Mouse (Mus musculus) liver, embryonic 11.5 days (tissue): ENCODE measurements around the gene Dnaaf1. TPM values are rescaled to one million over a fixed set of nuclear protein-coding genes. Genes with fewer than 3 reads are reported as not detected.

Experiments
- ATAC-seq: fragments of 200-750 bp; cut with Nextera tagmentation; replicated peaks from 2 replicates; pipeline ENCODE4 v1.8.0; 2017; ENCODE audit warnings: moderate number of reproducible peaks, mild to moderate bottlenecking, moderate TSS enrichment, moderate library complexity; ENCODE audit not compliant: low FRiP score
- DNase-seq: peaks from one replicate; pipeline ENCODE4 v3.0.0-alpha.2; 2017; ENCODE audit warnings: low spot score
- H3K27ac ChIP-seq: fragments of 300-500 bp; sonication (generic); 2 replicates; pipeline ENCODE4 v1.5.1; 2014; ENCODE audit warnings: mild to moderate bottlenecking, low read depth, low read length, control low read depth
- H3K27me3 ChIP-seq: fragments of 300-500 bp; sonication (generic); replicated peaks from 2 replicates; pipeline ENCODE4 v1.6.1; 2014; ENCODE audit warnings: low read length, mixed read lengths; ENCODE audit not compliant: control insufficient read depth, insufficient read depth
- H3K36me3 ChIP-seq: fragments of 300-500 bp; sonication (generic); 2 replicates; pipeline ENCODE4 v1.6.1; 2014; ENCODE audit warnings: mild to moderate bottlenecking, low read length, moderate library complexity, mixed read lengths; ENCODE audit not compliant: control insufficient read depth, insufficient read depth
- H3K4me1 ChIP-seq: fragments of 300-500 bp; sonication (generic); replicated peaks from 2 replicates; pipeline ENCODE4 v1.6.1; 2014; ENCODE audit warnings: low read length, mixed read lengths; ENCODE audit not compliant: control insufficient read depth, insufficient read depth
- H3K4me2 ChIP-seq: fragments of 300-500 bp; sonication (generic); 2 replicates; pipeline ENCODE4 v1.6.1; 2014; ENCODE audit warnings: mild to moderate bottlenecking, control low read depth, moderate library complexity
- H3K4me3 ChIP-seq: fragments of 300-500 bp; sonication (generic); 2 replicates; pipeline ENCODE4 v1.5.1; 2014; ENCODE audit warnings: low read depth, low read length, control low read depth
- H3K9ac ChIP-seq: fragments of 300-500 bp; sonication (generic); 2 replicates; pipeline ENCODE4 v1.6.1; 2014; ENCODE audit warnings: low read depth, low read length, control low read depth
- H3K9me3 ChIP-seq: fragments of 300-500 bp; sonication (generic); 2 replicates; pipeline ENCODE4 v1.6.1; 2016; ENCODE audit warnings: low read length, inconsistent platforms, mixed read lengths; ENCODE audit not compliant: control insufficient read depth
- WGBS: fragments of 180-500 bp; shearing (Covaris S2); extraction: QIAGEN DNeasy Blood & Tissue Kit; methylation state at CpG from one replicate; pipeline ENCODE4 v1.1.7; 2014; 5-methylcytosine and 5-hydroxymethylcytosine counted together
- polyA plus RNA-seq: library from polyadenylated mRNA; unstranded; fragments of >200 nt; fragmentation: Nextera tagmentation; extraction: Ambion mirVana; gene quantifications from 2 replicates; pipeline ENCODE4 v1.2.1, GENCODE M21; 2014

Gene Dnaaf1
- 0.11 and 0.23 TPM in 2 replicates for polyA plus RNA-seq

DNA sequence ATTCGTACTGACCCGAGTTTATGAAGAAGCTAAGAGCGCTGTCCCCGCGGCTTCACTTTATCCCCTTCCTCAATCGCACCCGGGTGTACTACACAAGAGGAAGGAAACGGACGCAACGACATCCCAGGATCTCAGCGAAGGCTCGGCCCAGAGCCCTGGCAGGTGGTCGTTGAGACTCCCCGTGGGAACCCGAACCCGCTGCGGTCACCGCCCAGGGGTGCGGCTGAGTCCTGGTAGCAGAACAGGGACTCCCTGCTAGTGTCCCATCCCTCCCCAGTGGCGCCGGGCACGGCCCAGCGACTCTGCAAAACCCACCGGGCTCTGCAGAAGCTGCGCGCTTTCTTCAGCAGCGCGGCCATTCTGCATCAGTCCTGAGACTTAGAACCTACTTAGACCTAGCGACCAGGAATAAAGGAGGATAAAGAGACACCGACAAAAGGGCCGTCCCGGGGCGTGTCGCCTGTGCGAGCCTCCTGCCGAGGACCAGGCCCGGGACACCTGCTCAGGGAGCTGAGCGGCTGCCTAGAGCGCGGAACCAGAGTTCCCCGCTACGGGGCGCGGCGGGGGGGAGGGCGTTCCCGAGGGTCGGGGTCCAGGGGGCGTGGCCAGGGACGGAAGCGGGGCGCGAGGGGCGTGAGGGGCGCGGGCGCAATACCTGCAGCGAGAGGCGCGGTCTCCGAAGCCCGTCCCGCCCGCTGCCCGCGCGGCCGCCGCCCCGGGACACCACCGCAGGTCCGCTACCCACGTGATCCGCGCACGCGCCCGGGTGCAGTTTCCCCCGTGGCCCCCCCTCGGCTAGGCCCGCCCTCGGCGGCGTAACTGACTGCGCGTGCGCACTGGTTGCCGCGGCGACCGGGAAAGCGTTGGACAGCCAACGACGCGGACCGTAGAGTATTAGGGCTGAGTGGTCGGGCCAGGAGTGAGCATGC lies at the start of gene Dnaaf1, which contains the start of gene Hsdl1:
Gene Dnaaf1 (plus strand): TSS at position 799 of the 929 bp plus-strand sequence.
Gene Hsdl1 (minus strand): TSS at position 747 of the 929 bp plus-strand sequence.
- H3K4me1 ChIP-seq: peaks cover 27% of the 10 kb centered on the region

DNA sequence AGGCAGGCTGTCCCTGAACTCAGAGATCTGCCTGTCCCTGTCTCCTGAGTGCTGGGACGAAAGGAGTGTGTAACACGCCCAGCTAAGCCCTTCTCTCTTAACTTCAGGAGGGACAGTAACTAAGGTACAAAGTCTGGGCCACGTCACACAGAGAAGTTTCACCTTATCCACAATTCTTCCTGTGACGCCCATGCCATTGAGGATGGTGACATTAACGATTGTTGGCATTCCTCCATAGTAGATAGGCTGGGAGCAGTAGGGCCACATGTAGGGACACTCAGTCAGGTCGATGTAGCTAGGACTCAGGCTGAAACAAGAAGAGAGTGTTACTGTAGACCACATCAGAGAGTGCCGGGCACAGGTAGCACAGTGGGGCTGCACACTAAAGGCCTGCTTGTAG lies 46.3 kb upstream of the Dnaaf1 start:
- no peak overlapping the region for H3K9ac ChIP-seq
- ATAC-seq: no peak
- no peak overlapping the region for H3K4me2 ChIP-seq
- H3K4me3 ChIP-seq: no peak overlapping the region
- no peak overlapping the region for H3K27ac ChIP-seq
- H3K27me3 ChIP-seq: no peaks in the 10 kb centered on the region
- no peaks in the 10 kb centered on the region for H3K4me1 ChIP-seq
- peaks cover 60% of the 10 kb centered on the region for H3K36me3 ChIP-seq
- 93% methylated on average over 7 of the region's 7 CpGs for WGBS
- DNase-seq: no peak
- no peaks in the 10 kb centered on the region for H3K9me3 ChIP-seq

More for the DNA sequence above, at the start of gene Dnaaf1, which contains the start of gene Hsdl1:
- peak; percentile 96 for DNase-seq
- peak; percentile 86 for ATAC-seq
- Histone ChIP-seq H3K36me3 (no peaks in the 10 kb centered on the region), H3K9me3 (no peaks in the 10 kb centered on the region), H3K4me3 (peak within 1 kb of the TSS; percentile 88), H3K9ac (peak within 1 kb of the TSS; percentile 82), H3K4me2 (peak within 1 kb of the TSS; percentile 99), H3K27ac (peak within 1 kb of the TSS; percentile 72), H3K27me3 (no peaks in the 10 kb centered on the region)
- under 1% methylated on average over 86 of the region's 97 CpGs for WGBS

DNA sequence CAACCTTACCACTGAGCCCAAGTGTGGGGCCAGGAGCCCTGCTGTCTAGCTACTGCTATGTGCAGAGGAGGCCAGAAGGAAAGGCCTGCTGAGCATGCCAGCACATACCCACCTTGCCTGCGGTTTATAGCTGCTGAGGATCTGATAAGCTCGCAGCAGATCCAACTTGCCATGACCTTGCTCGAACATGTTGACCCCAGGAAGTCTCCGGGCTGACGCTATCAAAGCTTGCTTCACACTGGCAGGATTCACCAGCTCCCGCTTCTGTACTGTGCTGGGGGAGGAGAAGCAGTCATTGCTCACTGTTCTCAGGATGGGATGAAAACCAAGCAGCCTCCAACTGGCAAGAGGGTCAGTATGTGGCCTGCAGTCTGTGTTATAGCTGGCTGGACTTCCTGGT lies 44.1 kb upstream of the Dnaaf1 start:
- H3K9me3 ChIP-seq: no peaks in the 10 kb centered on the region
- no peaks in the 10 kb centered on the region for H3K4me1 ChIP-seq
- peaks cover 54% of the 10 kb centered on the region for H3K36me3 ChIP-seq
- H3K27me3 ChIP-seq: no peaks in the 10 kb centered on the region
- no peak overlapping the region for H3K9ac ChIP-seq
- DNase-seq (no peak), ATAC-seq (no peak)
- no peak overlapping the region for H3K27ac ChIP-seq
- no peak overlapping the region for H3K4me3 ChIP-seq
- 73% methylated on average over 6 of the region's 6 CpGs for WGBS
- no peak overlapping the region for H3K4me2 ChIP-seq

GRCm38 (mm10) chr8:119531397-119531796 lies 43.6 kb upstream of the Dnaaf1 start:
- no peak overlapping the region for H3K9ac ChIP-seq
- 92% methylated on average over 3 of the region's 3 CpGs for WGBS
- no peaks in the 10 kb centered on the region for H3K9me3 ChIP-seq
- H3K27ac ChIP-seq: no peak overlapping the region
- ATAC-seq (no peak), DNase-seq (no peak)
- no peak overlapping the region for H3K4me2 ChIP-seq
- peaks cover 57% of the 10 kb centered on the region for H3K36me3 ChIP-seq
- no peak overlapping the region for H3K4me3 ChIP-seq
- no peaks in the 10 kb centered on the region for H3K4me1 ChIP-seq
- no peaks in the 10 kb centered on the region for H3K27me3 ChIP-seq

DNA sequence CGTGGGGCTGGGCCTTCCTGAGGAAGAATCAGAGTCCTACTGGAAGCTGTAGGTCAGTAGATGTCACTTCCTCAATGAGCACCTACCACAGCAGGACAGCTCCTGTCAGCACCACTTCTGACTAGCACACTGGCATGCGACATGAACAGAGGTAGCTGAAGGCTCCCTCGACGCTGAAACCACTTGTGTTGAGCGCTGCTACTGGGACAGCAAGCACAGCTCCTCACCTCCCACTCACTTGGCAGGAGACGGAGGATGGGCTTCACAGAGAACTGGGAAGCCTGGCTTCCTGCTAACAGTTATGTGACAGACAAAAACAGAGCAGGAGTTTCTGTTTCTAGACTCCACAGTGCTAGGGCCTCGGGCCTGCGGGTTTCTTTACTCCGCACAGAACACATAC lies 43.1 kb upstream of the Dnaaf1 start:
- ATAC-seq (no peak), DNase-seq (no peak)
- 90% methylated on average over 9 of the region's 9 CpGs for WGBS
- Histone ChIP-seq H3K9ac (no peak overlapping the region), H3K9me3 (no peaks in the 10 kb centered on the region), H3K4me1 (no peaks in the 10 kb centered on the region), H3K27me3 (no peaks in the 10 kb centered on the region), H3K27ac (no peak overlapping the region), H3K36me3 (peaks cover 57% of the 10 kb centered on the region), H3K4me2 (no peak overlapping the region), H3K4me3 (no peak overlapping the region)

- H3K36me3 ChIP-seq: peaks cover 43% of the 10 kb centered on the region
These were observed 30.4 kb upstream of the Dnaaf1 start for GRCm38 (mm10) chr8:119544606-119545005.

DNA sequence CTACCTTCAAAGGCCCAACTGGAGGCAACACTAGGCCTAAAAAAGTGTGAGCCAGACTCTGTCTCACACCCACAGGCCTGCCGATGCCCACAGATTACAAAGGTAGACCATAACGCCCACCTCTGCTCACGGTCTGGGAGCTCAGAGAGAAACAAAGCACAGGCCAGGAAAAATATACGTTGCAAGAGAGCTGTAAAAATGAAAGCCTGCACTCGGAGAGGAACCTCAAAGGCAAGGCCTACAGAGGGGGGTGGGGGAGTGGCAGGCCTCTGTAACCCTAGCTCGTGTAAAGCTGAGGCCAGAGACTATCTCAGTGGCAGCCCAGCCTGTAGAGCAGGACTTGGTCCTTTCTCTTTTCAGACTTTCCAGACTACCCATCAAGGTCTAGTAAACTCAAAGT lies 29.9 kb upstream of the Dnaaf1 start:
- Histone ChIP-seq H3K27me3 (no peaks in the 10 kb centered on the region), H3K9me3 (no peaks in the 10 kb centered on the region), H3K4me2 (no peak overlapping the region), H3K36me3 (peaks cover 40% of the 10 kb centered on the region), H3K9ac (no peak overlapping the region), H3K4me1 (no peaks in the 10 kb centered on the region; the same call in 1 of the 2 replicates), H3K27ac (no peak overlapping the region), H3K4me3 (no peak overlapping the region)
- ATAC-seq: no peak
- WGBS: 87% methylated on average over 6 of the region's 6 CpGs
- no peak for DNase-seq

More at GRCm38 (mm10) chr8:119544606-119545005, 30.4 kb upstream of the Dnaaf1 start:
- Histone ChIP-seq H3K4me2 (no peak overlapping the region), H3K9ac (no peak overlapping the region), H3K4me1 (no peaks in the 10 kb centered on the region; the same call in 1 of the 2 replicates), H3K9me3 (no peaks in the 10 kb centered on the region), H3K27ac (no peak overlapping the region), H3K27me3 (no peaks in the 10 kb centered on the region), H3K4me3 (no peak overlapping the region)
- no peak for ATAC-seq
- WGBS: 73% methylated on average over 3 of the region's 3 CpGs
- DNase-seq: no peak

DNA sequence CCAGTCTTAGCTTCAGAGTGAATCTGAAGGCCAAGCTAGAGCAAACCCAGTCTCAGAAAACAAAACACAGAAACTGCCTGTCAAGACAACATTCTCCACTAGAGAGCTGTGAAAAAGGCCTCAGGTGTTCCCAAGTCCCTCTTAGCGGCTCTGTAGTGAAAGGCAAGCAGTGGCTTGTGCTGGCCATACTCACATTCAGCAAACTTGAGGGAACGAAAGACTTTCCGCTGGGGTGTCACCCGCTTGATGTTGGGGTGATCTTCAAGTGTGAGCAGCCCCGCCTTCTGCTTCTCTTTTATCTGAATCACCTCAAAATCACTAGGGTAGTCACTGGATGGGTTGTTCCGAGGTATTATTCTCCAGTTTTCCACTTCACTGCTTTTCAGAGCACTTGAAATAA lies 29.2 kb upstream of the Dnaaf1 start:
- Histone ChIP-seq H3K4me3 (no peak overlapping the region), H3K27ac (no peak overlapping the region), H3K9ac (no peak overlapping the region), H3K9me3 (no peaks in the 10 kb centered on the region), H3K36me3 (peaks cover 34% of the 10 kb centered on the region), H3K4me1 (no peaks in the 10 kb centered on the region; the same call in 1 of the 2 replicates), H3K27me3 (no peaks in the 10 kb centered on the region), H3K4me2 (no peak overlapping the region)
- DNase-seq: no peak
- 91% methylated on average over 6 of the region's 6 CpGs for WGBS
- ATAC-seq: no peak
